Mouse (Mus musculus): Measurements from ENCODE around the gene Olfr859. TPM values are rescaled to one million over a fixed set of nuclear protein-coding genes. Genes with fewer than 3 reads are reported as not detected.
"Not testable (repeated sequence)": the region's sequence is repeated elsewhere in the genome, so short reads cannot be mapped to it uniquely, and the experiment has no call there.

Gene Olfr859
- not detected in 2 replicates for polyA plus RNA-seq (2014; fragmentation: Nextera tagmentation; extraction: Ambion mirVana)

DNA sequence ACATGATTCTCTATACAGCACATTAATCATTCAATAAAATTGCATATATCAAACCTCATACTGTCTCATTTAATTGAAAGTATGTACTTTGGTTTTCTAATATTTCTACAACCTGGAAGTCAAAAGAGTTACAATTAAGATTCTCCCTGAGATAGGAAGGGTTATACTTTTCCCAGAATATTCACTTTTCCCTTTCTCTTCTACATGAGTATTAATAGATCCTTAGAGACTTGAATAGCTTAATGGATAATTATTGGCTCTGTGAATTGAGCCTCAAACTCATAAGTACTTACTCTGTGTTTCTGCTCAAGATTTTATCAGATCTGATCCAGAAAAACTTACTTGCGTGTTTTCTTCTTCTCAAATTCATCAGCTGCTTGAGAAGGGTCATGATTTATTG, at the start of gene Olfr859:
Gene Olfr859, plus strand, starts transcription at position 301 of the 400 bp plus-strand sequence.
- not testable (repeated sequence) for H3K4me3 ChIP-seq (ENCODE audit: low read depth, low read length); H3K27me3 ChIP-seq (replicated peaks; ENCODE audit: control insufficient read depth, insufficient read depth, low read length)

DNA sequence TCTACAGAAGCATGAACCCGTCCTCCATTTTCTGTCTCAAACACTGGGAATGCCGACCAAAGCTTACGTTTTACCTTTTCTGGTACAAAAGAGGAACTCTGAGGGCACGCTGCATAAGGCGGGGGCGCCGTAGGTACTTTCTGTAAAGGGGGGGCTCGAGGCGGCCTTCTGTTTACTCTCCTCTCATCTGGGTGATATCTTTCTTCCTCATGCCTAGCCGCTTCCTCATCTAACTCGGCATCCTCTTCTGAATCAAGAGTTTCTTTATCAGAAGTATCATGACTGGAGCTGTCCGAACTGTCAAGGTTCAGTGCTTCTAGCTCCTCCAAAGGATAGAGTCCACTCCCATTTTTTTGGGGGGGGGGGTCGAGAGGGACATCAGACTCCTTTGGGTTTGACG, 35.6 kb upstream of the Olfr859 start:
- WGBS: 85% methylated on average over 14 of the region's 14 CpGs
- Histone ChIP-seq H3K27ac (ENCODE audit: low read depth, low read length) (no peak overlapping the region), H3K27me3 (replicated peaks; ENCODE audit: control insufficient read depth, insufficient read depth, low read length) (no peaks in the 10 kb centered on the region), H3K4me2 (no peak overlapping the region), H3K9ac (ENCODE audit: low read depth, low read length) (no peak overlapping the region), H3K9me3 (ENCODE audit: control insufficient read depth, low read length) (peaks cover 8% of the 10 kb centered on the region), H3K4me3 (ENCODE audit: low read depth, low read length) (no peak overlapping the region), H3K4me1 (replicated peaks; ENCODE audit: control insufficient read depth, insufficient read depth, low read length) (no peaks in the 10 kb centered on the region), H3K36me3 (ENCODE audit: control insufficient read depth, insufficient read depth, low read length) (no peaks in the 10 kb centered on the region)
- no peak for ATAC-seq (replicated peaks; ENCODE audit: low FRiP score)
- DNase-seq (ENCODE audit: low spot score): no peak

More for the DNA sequence above, at the start of gene Olfr859:
- 53% methylated on average over 1 of the region's 1 CpGs for WGBS
- not testable (repeated sequence) for H3K36me3 ChIP-seq (ENCODE audit: control insufficient read depth, insufficient read depth, low read length); H3K9me3 ChIP-seq (ENCODE audit: control insufficient read depth, low read length); DNase-seq (ENCODE audit: low spot score); H3K27ac ChIP-seq (ENCODE audit: low read depth, low read length); H3K9ac ChIP-seq (ENCODE audit: low read depth, low read length); H3K4me2 ChIP-seq; H3K4me1 ChIP-seq (replicated peaks; ENCODE audit: control insufficient read depth, insufficient read depth, low read length); ATAC-seq (replicated peaks; ENCODE audit: low FRiP score)

DNA sequence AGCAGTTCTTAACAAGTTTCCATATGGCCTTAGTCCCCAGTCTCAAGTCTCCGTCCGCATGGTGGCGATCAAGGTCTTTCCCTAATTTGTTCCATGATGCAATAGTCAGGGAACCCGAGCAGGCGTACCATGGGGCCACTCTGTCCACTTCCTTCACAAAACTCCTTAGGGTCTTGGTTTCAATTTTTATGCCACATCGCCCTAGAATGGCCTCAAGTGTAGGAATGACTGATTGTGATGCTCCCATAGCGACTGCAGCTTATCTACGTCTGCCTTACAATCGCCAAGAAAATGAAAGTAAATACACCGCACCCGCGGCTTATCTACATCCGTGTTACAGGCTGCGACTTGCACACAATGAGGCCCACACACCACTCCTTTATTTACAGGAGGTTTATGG, 35.0 kb upstream of the Olfr859 start:
- Histone ChIP-seq H3K27ac (ENCODE audit: low read depth, low read length) (no peak overlapping the region), H3K4me3 (ENCODE audit: low read depth, low read length) (no peak overlapping the region), H3K4me2 (no peak overlapping the region), H3K4me1 (replicated peaks; ENCODE audit: control insufficient read depth, insufficient read depth, low read length) (no peaks in the 10 kb centered on the region), H3K36me3 (ENCODE audit: control insufficient read depth, insufficient read depth, low read length) (no peaks in the 10 kb centered on the region), H3K9me3 (ENCODE audit: control insufficient read depth, low read length) (peaks cover 5% of the 10 kb centered on the region), H3K9ac (ENCODE audit: low read depth, low read length) (no peak overlapping the region), H3K27me3 (replicated peaks; ENCODE audit: control insufficient read depth, insufficient read depth, low read length) (no peaks in the 10 kb centered on the region)
- DNase-seq (ENCODE audit: low spot score) (no peak), ATAC-seq (replicated peaks; ENCODE audit: low FRiP score) (no peak)
- 90% methylated on average over 14 of the region's 14 CpGs for WGBS

DNA sequence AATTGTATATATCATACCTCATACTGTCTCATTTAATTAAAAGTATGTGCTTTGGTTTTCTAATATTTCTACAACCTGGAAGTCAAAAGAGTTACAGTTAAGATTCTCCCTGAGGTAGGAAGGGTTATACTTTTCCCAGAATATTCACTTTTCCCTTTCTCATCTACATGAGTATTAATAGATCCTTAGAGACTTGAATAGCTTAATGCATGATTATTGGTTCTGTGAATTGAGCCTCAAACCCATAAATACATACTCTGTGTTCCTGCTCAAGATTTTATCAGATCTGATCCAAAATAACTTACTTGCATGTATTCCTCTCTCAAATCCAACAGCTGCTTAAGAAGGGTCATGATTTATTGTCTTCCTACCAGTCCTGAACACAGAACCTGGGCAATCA, 24.7 kb upstream of the Olfr859 start, which contains the start of gene Olfr58:
Gene Olfr58, plus strand, starts transcription at position 301 of the 400 bp plus-strand sequence.
- Histone ChIP-seq H3K36me3 (ENCODE audit: control insufficient read depth, insufficient read depth, low read length) (no peaks in the 10 kb centered on the region), H3K27ac (ENCODE audit: low read depth, low read length) (no peak within 1 kb of the TSS), H3K27me3 (replicated peaks; ENCODE audit: control insufficient read depth, insufficient read depth, low read length) (no peaks in the 10 kb centered on the region), H3K4me1 (replicated peaks; ENCODE audit: control insufficient read depth, insufficient read depth, low read length) (no peaks in the 10 kb centered on the region), H3K9ac (ENCODE audit: low read depth, low read length) (no peak within 1 kb of the TSS), H3K4me2 (no peak within 1 kb of the TSS), H3K4me3 (ENCODE audit: low read depth, low read length) (no peak within 1 kb of the TSS), H3K9me3 (ENCODE audit: control insufficient read depth, low read length) (no peaks in the 10 kb centered on the region)
- no peak for ATAC-seq (replicated peaks; ENCODE audit: low FRiP score)
- no peak for DNase-seq (ENCODE audit: low spot score)

DNA sequence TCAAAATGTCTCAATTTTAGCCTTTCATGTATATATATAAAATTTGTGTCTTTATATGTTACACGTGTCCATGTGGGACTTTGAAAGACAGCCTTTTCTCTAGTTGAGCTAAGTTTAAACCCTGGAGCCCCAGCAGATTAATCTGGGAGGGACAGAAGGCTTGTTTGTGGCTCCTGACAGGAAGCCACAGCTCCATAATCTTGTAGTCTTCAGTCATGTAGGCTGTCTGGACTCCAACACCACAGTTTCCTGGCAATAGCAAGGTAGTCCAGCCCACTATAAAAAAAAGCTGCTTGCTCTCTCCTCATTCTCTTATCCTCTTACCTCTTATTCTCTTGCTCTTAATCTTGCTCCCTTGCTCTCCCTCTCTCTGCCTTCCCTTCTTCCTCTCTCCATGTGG, 1.7 kb upstream of the Olfr859 start:
- 62% methylated on average over 1 of the region's 1 CpGs for WGBS
- no peaks in the 10 kb centered on the region for H3K9me3 ChIP-seq (ENCODE audit: control insufficient read depth, low read length)
- H3K4me1 ChIP-seq (replicated peaks; ENCODE audit: control insufficient read depth, insufficient read depth, low read length): no peaks in the 10 kb centered on the region
- no peak overlapping the region for H3K9ac ChIP-seq (ENCODE audit: low read depth, low read length)
- no peak overlapping the region for H3K27ac ChIP-seq (ENCODE audit: low read depth, low read length)
- no peaks in the 10 kb centered on the region for H3K27me3 ChIP-seq (replicated peaks; ENCODE audit: control insufficient read depth, insufficient read depth, low read length)
- no peak overlapping the region for H3K4me3 ChIP-seq (ENCODE audit: low read depth, low read length)
- ATAC-seq (replicated peaks; ENCODE audit: low FRiP score) (no peak), DNase-seq (ENCODE audit: low spot score) (no peak)
- no peaks in the 10 kb centered on the region for H3K36me3 ChIP-seq (ENCODE audit: control insufficient read depth, insufficient read depth, low read length)
- no peak overlapping the region for H3K4me2 ChIP-seq

DNA sequence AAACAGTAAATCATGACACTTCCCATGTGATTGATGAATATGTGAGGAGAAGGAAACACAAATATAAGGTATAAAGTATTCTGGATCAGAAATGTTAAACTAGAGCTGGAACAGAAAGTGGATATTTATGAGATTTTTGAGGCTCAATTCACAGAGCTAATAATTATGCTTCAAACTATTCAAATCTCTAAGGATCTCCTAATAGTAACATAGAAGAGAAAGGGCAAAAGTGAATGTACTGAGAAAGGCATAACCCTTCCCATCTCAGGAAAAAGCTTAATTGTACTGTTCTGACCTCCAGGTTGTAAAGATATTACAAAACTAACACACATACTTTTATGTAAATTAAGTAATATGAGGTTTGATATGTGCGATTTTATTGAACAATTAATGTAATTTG, 44.9 kb downstream of the Olfr859 start, which contains the start of gene Olfr860:
Gene Olfr860, minus strand, starts transcription at position 101 of the 400 bp plus-strand sequence.
- 63% methylated on average over 1 of the region's 1 CpGs for WGBS
- Histone ChIP-seq H3K36me3 (ENCODE audit: control insufficient read depth, insufficient read depth, low read length) (no peaks in the 10 kb centered on the region), H3K4me3 (ENCODE audit: low read depth, low read length) (no peak within 1 kb of the TSS), H3K9me3 (ENCODE audit: control insufficient read depth, low read length) (no peaks in the 10 kb centered on the region), H3K4me1 (replicated peaks; ENCODE audit: control insufficient read depth, insufficient read depth, low read length) (no peaks in the 10 kb centered on the region), H3K27me3 (replicated peaks; ENCODE audit: control insufficient read depth, insufficient read depth, low read length) (no peaks in the 10 kb centered on the region), H3K9ac (ENCODE audit: low read depth, low read length) (no peak within 1 kb of the TSS), H3K27ac (ENCODE audit: low read depth, low read length) (no peak within 1 kb of the TSS), H3K4me2 (no peak within 1 kb of the TSS)
- DNase-seq (ENCODE audit: low spot score) (no peak), ATAC-seq (replicated peaks; ENCODE audit: low FRiP score) (no peak)

Other genes starting within 250 kb of the Olfr859 start
- not detected in 2 replicates for gene Olfr854, start 237.5 kb upstream of the Olfr859 start, polyA plus RNA-seq (2014; fragmentation: Nextera tagmentation; extraction: Ambion mirVana)
- not detected in 2 replicates for gene Olfr855, start 222.3 kb upstream of the Olfr859 start, polyA plus RNA-seq (2014; fragmentation: Nextera tagmentation; extraction: Ambion mirVana)
- gene Zfp317, start 182.8 kb upstream of the Olfr859 start, polyA plus RNA-seq (2014; fragmentation: Nextera tagmentation; extraction: Ambion mirVana): 23.7 and 28.4 TPM in 2 replicates
- not detected in 2 replicates for gene Olfr857, start 95.5 kb upstream of the Olfr859 start, polyA plus RNA-seq (2014; fragmentation: Nextera tagmentation; extraction: Ambion mirVana)
- not detected in 2 replicates for gene Olfr58, start 24.6 kb upstream of the Olfr859 start, polyA plus RNA-seq (2014; fragmentation: Nextera tagmentation; extraction: Ambion mirVana)
- gene Olfr860, start 44.8 kb downstream of the Olfr859 start, polyA plus RNA-seq (2014; fragmentation: Nextera tagmentation; extraction: Ambion mirVana): not detected in 2 replicates
- not detected in 2 replicates for gene Olfr862, start 83.1 kb downstream of the Olfr859 start, polyA plus RNA-seq (2014; fragmentation: Nextera tagmentation; extraction: Ambion mirVana)
- gene Olfr77, start 112.0 kb downstream of the Olfr859 start, polyA plus RNA-seq (2014; fragmentation: Nextera tagmentation; extraction: Ambion mirVana): 0.32 and 0.34 TPM in 2 replicates
- not detected in 2 replicates for gene Olfr866, start 223.1 kb downstream of the Olfr859 start, polyA plus RNA-seq (2014; fragmentation: Nextera tagmentation; extraction: Ambion mirVana)

All from liver, embryonic 11.5 days (tissue).